Mouse (Mus musculus) C2C12 (cell line): ENCODE data around the gene Prkce. TPM values are rescaled to one million over a fixed set of nuclear protein-coding genes. Genes with fewer than 3 reads are reported as not detected.

Source experiments
- H3K27me3 ChIP-seq: one replicate; pipeline ENCODE4 v1.6.1; 2011; ENCODE audit not compliant: control insufficient read depth, insufficient read depth, insufficient read length
- H3K36me3 ChIP-seq: one replicate; pipeline ENCODE4 v1.6.1; 2011; ENCODE audit not compliant: control insufficient read depth, insufficient read depth
- H3K4me3 ChIP-seq: one replicate; pipeline ENCODE4 v1.5.1; 2011; ENCODE audit warnings: mild to moderate bottlenecking, control low read depth; ENCODE audit not compliant: poor library complexity, insufficient read depth, severe bottlenecking
- H3K79me2 ChIP-seq: one replicate; pipeline ENCODE4 v1.6.1; 2011; ENCODE audit not compliant: control insufficient read depth, insufficient read depth
- H3K79me3 ChIP-seq: one replicate; pipeline ENCODE4 v1.6.1; 2011; ENCODE audit warnings: low read depth, control low read depth
- H3ac ChIP-seq: one replicate; pipeline ENCODE3; 2011; ENCODE audit warnings: low read depth; ENCODE audit not compliant: control insufficient read depth, insufficient read length
- CEBPB ChIP-seq: IDR thresholded peaks from one replicate; pipeline ENCODE4 v1.6.1; 2011; ENCODE audit warnings: low read depth, mild to moderate bottlenecking, control low read depth, moderate library complexity
- CTCF ChIP-seq: IDR thresholded peaks from one replicate; pipeline ENCODE4 v1.5.1; 2011; ENCODE audit not compliant: control insufficient read depth, insufficient read depth, insufficient read length
- FOSL1 ChIP-seq: IDR thresholded peaks from one replicate; pipeline ENCODE4 v1.8.0; 2011; ENCODE audit warnings: mild to moderate bottlenecking, low read length; ENCODE audit not compliant: poor library complexity, insufficient read depth, severe bottlenecking
- MAX ChIP-seq: IDR thresholded peaks from one replicate; pipeline ENCODE4 v1.6.1; 2011; ENCODE audit warnings: mild to moderate bottlenecking, control low read depth
- MYOD1 ChIP-seq: IDR thresholded peaks from one replicate; pipeline ENCODE4 v1.6.1; 2011; ENCODE audit warnings: low read depth; ENCODE audit not compliant: control insufficient read depth, insufficient read length
- MYOG ChIP-seq: IDR thresholded peaks from one replicate; pipeline ENCODE4 v1.6.1; 2011; ENCODE audit not compliant: control insufficient read depth, insufficient read length; ENCODE audit errors: extremely low read depth
- USF1 ChIP-seq: IDR thresholded peaks from one replicate; pipeline ENCODE4 v1.6.1; 2011; ENCODE audit warnings: low read depth, mild to moderate bottlenecking, control low read depth, moderate library complexity
- polyA plus RNA-seq: library from polyadenylated mRNA; unstranded; fragments of >200 nt; fragmentation: generic; extraction: Trizol; gene quantifications from one replicate; pipeline ENCODE4 v1.2.1, GENCODE M21; 2012; ENCODE audit warnings: missing spikeins

The Prkce gene
- polyA plus RNA-seq, 1 experiment, result 1.4 TPM

DNA sequence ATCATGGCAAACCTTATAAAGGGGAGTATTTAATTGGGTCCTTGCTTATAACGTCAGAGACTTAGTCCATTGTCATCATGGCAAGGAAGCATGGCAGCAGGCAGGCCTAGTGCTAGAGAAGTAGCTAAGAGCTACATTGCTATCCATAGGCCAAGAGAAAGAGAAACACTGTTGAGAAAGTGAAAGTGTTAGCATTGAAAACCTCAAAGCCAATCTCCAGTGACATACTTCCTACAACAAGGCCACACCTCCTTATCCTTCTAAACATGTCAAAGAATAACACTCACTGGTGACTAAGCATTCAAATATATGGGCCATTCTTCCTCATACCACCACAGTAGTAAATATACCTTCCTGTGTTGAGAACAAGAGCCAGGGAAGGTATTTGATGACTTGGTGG lies 20.2 kb downstream of the Prkce start:
- H3K27me3 ChIP-seq, result no peaks in the 10 kb centered on the region
- no peaks in the 10 kb centered on the region for H3K36me3 ChIP-seq
- no peak overlapping the region for H3K4me3 ChIP-seq
- H3ac ChIP-seq, result no peak overlapping the region
- H3K79me2 ChIP-seq, result no peaks in the 10 kb centered on the region
- TF ChIP-seq MYOG, result no peak
- no peak for TF ChIP-seq MAX
- no peak for TF ChIP-seq CTCF
- no peak for TF ChIP-seq MYOD1
- TF ChIP-seq USF1, result no peak
- TF ChIP-seq CEBPB, result no peak
- TF ChIP-seq FOSL1, result no peak
- peaks cover 1% of the 10 kb centered on the region for H3K79me3 ChIP-seq

DNA sequence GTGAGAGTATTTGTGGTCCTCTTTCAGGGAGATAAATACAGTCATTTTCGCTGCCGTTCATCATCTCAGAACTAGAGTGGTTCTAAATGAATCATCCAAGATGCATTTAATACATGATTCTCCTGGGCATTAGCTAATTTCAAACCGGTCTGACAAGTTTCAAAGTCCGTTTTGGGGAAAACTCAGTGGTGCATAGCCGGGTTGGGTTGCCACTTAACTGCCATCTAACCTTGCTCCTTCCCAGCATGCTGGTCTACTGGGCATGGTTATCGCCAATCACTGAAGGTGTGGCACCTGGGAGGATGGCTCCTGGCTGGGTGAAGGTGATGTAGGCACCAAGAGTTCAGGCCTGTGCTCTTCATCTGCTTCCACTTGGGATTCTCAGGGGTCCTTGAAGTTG lies 26.4 kb downstream of the Prkce start:
- H3K4me3 ChIP-seq, result no peak overlapping the region
- H3K36me3 ChIP-seq, result no peaks in the 10 kb centered on the region
- no peak overlapping the region for H3ac ChIP-seq
- no peaks in the 10 kb centered on the region for H3K27me3 ChIP-seq
- no peaks in the 10 kb centered on the region for H3K79me3 ChIP-seq
- H3K79me2 ChIP-seq, result no peaks in the 10 kb centered on the region
- TF ChIP-seq CEBPB (no peak), USF1 (no peak), FOSL1 (no peak), MAX (no peak), MYOD1 (no peak)

DNA sequence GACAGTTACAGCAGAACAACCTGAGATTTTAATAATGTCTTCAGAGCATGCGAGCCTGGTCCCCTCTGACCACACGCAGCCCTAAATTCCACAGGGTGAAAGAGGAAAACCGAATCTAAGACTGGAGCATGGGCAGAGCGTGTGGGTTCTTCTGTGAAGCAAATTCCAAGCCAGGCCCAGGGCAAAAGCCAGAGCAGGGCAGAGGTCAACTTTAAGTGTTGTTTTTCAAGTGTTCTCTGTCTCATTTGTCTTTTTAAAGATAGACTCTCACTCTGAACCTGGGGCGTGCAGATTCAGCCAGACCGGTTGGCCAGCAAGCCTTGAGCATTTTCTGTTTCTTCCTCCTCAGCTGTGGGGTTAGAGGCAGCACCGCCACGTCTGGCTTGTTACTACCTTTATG lies 27.3 kb downstream of the Prkce start:
- H3K36me3 ChIP-seq, result no peaks in the 10 kb centered on the region
- no peak overlapping the region for H3K4me3 ChIP-seq
- no peaks in the 10 kb centered on the region for H3K79me2 ChIP-seq
- TF ChIP-seq FOSL1 (no peak), MYOG (no peak), CEBPB (no peak), CTCF (no peak), MAX (no peak)
- H3K79me3 ChIP-seq, result no peaks in the 10 kb centered on the region
- no peak overlapping the region for H3ac ChIP-seq
- no peaks in the 10 kb centered on the region for H3K27me3 ChIP-seq

DNA sequence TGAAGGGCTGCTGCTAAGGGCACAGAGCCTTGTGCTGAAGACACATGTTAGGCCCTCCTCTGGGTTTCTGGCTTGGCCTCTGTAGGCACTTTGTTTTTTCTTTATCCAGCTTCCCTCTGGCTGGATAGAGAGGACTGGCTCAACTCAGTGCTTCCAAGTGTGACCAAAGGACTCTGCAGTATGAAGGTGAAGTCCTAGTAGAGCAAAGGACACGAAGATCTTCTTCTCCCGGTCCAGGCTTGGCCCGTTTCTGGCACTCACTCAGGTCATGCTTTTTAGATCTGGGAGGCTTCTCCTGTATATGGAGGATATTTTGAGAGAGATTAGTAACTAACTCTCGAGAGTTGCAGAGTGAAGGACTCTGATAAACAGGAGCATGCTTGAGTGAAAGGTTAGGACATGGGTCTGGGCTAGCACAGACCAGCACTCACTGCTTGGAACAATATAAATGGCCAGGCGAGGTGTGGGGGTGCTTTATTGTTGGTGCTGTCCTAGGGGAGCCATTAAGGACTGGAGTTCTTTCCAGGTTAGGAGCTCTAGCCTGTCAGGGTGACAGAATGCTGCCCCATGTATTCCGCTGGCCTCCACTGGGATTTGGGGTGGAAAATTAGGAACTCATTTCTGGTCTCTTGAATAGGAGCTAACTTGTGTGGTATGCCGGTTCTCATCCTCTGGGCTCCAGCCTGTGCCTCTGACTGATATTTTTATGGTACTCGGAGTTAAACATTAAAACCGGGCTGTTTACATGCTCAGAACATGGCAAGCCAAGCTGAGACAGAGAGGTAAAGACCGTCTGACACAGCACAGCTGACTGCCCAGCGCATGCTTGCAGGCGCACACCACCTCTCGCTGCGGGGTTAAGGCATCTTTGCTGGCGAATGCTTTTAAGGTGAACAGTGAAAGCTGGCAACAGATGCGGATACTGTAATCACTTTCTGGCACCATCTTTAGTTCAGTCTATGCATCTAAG lies 31.2 kb downstream of the Prkce start:
- H3K4me3 ChIP-seq, result no peak overlapping the region
- H3K36me3 ChIP-seq, result no peaks in the 10 kb centered on the region
- H3ac ChIP-seq, result no peak overlapping the region
- H3K79me3 ChIP-seq, result no peaks in the 10 kb centered on the region
- TF ChIP-seq MYOG (no peak), FOSL1 (no peak), USF1 (no peak), CTCF (no peak), CEBPB (no peak), MAX (no peak), MYOD1 (no peak)
- H3K79me2 ChIP-seq, result no peaks in the 10 kb centered on the region
- no peaks in the 10 kb centered on the region for H3K27me3 ChIP-seq

DNA sequence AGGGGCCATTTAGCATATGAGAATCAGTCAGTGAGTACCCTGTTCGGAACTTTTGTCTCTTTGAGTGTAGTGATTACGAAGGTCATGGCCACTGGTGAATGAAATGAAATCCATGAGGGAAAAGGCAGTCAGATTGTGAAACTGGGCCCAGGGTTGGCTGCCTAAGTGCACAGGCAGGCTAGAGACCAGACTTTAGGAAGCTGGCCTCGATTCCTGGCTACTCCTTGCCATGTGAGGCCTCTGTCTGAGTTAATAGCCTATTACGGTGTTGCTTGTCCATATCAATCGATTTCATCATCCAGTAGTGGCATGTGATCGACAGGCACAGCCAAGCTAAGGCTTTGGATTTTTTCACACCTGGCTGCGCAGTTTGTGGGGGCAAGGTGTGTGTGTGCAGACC lies 34.4 kb downstream of the Prkce start:
- Histone ChIP-seq H3K79me2 (no peaks in the 10 kb centered on the region), H3K4me3 (no peak overlapping the region), H3K36me3 (no peaks in the 10 kb centered on the region), H3K79me3 (no peaks in the 10 kb centered on the region), H3K27me3 (no peaks in the 10 kb centered on the region), H3ac (no peak overlapping the region)
- TF ChIP-seq CEBPB (no peak), MYOG (no peak), CTCF (no peak), MAX (no peak), MYOD1 (no peak), FOSL1 (no peak), USF1 (no peak)

DNA sequence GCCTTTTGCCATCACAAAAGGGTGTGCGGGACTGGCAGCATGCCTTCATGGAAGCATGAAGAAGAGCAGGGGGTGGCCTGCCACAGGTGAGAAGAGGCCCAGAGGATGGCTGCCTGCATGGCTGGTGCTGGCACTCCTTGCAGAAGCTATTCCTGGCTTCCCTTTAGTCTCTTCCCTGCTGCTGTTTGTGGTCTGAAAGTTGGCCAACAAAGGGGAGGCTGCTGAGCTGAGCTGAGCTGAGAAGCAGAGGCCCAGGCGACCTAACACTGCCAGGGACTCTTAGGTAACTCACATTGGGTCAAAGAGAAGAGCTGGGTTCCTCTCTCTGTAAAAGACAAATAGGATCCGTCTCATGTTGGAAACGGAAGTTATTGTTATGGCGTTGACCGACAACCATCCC lies 35.4 kb downstream of the Prkce start:
- TF ChIP-seq USF1 (no peak), MYOG (no peak), MAX (no peak), MYOD1 (no peak), CTCF (no peak), FOSL1 (no peak), CEBPB (no peak)
- Histone ChIP-seq H3K27me3 (no peaks in the 10 kb centered on the region), H3K4me3 (no peak overlapping the region), H3K36me3 (no peaks in the 10 kb centered on the region), H3K79me3 (no peaks in the 10 kb centered on the region), H3ac (no peak overlapping the region), H3K79me2 (no peaks in the 10 kb centered on the region)
